Mouse (Mus musculus): Measurements from ENCODE around the gene Mapkapk3. TPM values are rescaled to one million over a fixed set of nuclear protein-coding genes. Genes with fewer than 3 reads are reported as not detected.

Gene Mapkapk3
- total RNA-seq, 4 experiments from 2014 or later, result 27.2 to 38.4 (median 32.0) TPM

Small RNA genes lying within 50 kb of the gene (microRNA-seq; reads per million reads assigned to microRNA genes)
- not detected for gene Gm22238

Other genes with a start within 250 kb of the Mapkapk3 start
- 10 to 100 TPM; 15.1 to 23.8 (median 19.8) TPM for gene Dock3, start 58.0 kb downstream of the Mapkapk3 start, total RNA-seq (2022)
- 100 to 1,000 TPM in 3 of 4 experiments, 10 to 100 TPM in 1; 87.1 to 234 (median 146) TPM for gene Cish, start 6.1 kb upstream of the Mapkapk3 start, total RNA-seq (2022)
- gene Hemk1, start 48.5 kb upstream of the Mapkapk3 start, total RNA-seq (2022), result 10 to 100 TPM; 17.3 to 24.0 (median 19.9) TPM
- 10 to 100 TPM in 1 of 4 experiments, 1 to 10 TPM in 3; 5.6 to 10.3 (median 6.4) TPM for gene 6430571L13Rik, start 50.7 kb upstream of the Mapkapk3 start, total RNA-seq (2022)
- gene Cacna2d2, start 109.7 kb upstream of the Mapkapk3 start, total RNA-seq (2022), result 10 to 100 TPM; 10.4 to 18.4 (median 12.3) TPM
- 10 to 100 TPM; 21.2 to 25.6 (median 22.2) TPM for gene Tmem115, start 244.1 kb upstream of the Mapkapk3 start, total RNA-seq (2022)

Measured in heart, adult 8-10 months (tissue).